Mouse (Mus musculus) right cerebral cortex, postnatal 10 days (tissue): Measurements from ENCODE around the gene Gstp1.
"Not testable (repeated sequence)": the region's sequence is repeated elsewhere in the genome, so short reads cannot be mapped to it uniquely, and the experiment has no call there.

Experiments
- DNase-seq, 2 experiments: peaks; one replicate each; pipeline ENCODE4 v3.0.0; 2021; ENCODE audit warnings: low spot score in 2 of 2

The Gstp1 gene

DNA sequence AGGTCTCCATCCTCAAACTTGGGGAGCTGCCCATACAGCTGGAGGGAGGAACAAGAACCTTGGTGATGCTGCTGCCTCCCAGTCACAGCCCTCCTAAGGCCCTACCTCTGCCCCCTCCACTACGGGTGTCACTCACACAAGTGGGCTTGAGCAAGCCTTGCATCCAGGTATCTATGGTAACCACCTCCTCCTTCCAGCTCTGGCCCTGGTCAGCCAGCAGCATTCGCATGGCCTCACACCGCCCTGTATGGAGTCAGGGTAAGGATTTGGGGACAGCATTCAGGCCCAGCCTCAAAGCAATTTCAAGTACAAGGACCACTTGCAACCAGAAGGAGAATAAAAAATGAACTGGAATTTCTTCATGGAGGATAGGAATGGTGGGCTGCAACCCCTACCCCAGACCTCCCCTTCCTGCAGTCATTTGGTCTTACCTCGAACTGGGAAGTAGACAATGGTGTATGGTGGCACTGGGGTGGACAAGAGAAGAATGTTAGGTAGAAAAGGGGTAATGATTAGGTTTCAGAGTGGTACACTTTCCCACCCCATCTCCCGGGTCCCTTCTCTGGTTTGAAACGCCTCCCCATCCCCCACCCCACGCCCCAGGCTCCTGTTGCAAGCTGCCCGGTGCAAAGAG is 514 bp downstream of the Gstp1 start:
- DNase-seq = not testable (repeated sequence)

DNA sequence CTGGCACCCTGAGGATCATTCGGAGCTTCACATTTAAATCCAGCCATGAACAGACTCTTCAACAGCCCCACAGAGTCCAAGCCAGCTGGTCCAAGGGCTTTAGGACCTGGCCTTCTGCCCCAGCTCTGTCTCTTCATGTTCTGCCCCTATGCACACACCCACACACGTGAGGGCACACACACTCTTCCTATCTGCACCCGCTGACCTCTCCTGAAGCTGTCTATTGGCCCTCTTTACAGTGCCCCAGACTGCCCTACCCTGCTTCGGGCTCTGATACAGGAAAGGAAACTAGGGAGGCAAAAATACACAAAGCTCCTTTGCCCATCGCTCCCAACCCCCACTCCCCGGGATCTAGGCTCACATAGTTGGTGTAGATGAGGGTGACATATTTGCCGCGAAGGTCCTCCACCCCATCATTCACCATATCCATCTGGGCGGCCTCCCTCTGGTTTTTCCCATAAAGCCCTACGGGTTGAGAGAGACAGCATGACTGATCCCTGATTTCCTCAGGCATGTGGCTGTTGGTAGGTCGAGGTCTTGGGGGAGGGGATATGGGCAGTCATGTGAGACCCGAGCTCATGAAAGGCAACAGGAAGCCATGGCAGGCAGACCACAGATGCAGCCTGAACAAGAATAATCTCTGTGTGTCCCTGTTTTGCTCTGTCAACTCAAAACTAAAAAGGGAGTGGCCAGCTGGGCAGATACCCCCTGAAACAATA is 1.3 kb downstream of the Gstp1 start:
- no peak for DNase-seq

DNA sequence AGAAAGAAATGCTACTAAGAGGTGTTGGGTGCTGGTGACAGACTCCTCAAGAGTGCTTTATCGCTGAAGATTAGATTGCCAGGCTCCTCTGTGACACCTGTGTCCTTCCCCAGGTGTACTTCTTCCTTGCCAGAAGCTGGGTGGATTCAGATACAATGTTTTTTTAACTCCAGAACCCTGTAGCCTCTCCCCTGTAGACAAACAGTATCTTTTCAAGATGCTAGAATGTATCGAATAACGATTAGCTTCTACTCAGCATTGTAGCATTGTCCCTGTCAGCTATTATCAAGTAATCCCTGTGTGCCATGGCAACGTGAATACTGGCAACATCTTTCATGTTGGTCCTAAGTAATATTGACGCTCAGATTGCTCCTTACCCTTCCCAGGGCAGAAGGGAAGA is 4.0 kb downstream of the Gstp1 start:
- no peak for DNase-seq

DNA sequence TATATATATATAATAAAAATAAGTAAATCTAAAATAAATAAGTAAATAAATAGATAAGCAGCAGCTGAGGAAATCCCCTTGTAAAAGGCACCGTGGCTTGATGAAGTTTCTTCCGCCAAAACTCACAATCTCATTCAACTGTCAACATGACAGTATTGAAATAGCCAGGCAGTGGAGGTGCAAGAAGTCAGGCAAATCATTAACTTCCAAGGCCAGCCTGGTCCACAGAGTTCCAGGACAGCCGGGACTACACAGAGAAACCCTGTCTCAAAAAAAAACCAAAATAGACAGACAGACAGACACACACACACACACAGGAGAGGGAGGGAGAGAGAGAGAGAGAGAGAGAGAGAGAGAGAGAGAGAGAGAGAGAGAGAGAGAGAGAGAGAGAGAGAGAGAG is 4.5 kb downstream of the Gstp1 start:
- DNase-seq = no peak

DNA sequence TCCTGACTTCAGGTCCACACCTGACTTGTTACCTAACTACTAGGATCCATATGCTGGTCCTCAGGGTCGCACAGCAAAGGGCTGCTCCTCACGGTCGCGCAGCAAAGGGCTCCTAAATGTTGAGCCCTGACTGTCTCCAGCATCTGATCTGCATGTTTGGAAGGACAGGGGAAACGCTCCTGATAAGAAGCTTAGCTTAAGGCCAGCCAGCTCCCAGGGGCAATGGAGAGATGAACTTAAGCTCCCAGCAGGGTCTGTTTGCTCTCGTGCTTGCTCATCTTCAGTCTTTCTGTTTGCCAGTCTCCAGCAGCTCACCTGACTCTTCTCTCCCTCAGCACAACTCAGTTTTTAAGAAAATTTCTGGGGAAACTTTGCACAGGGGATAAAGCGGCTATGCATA is 5.1 kb downstream of the Gstp1 start:
- DNase-seq = no peak

DNA sequence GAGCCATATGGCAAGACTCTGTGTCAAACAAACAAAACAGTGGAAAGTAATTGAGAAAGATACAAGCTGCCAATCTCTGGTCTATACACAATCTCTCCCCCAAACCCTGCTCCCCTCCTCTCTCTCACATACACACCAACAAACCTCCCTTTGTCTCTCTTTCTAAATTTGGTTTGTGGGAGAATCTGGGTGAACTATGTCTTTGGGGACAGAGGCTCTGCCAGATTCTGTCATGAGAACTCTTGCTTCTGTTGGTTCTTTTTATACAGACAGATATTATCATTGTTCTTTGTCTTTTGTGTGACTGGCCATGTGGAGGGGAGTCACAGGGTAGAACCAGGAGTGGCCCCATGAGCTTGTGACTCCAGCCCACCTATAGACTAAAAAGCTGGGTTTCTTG is 10.2 kb downstream of the Gstp1 start:
- no peak for DNase-seq

DNA sequence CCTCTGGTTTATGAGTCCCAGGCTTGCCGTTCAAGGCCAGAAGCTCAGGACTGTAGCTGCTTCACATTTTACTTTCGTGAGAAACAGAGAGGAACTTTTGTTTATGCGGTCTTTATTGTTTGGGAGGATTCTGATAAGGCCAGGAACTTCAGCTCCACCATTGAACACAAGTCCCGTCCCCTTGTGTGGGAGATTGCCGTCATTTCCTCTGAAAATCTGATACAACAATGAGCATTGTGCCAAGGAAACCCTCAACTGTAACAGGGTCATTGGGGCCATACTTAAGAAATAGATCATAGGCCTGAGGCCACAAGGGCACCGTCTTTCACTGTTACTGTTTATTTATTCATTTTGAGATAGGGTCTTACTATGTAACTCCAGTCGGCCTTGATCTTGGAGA is 14.6 kb downstream of the Gstp1 start:
- no peak for DNase-seq

DNA sequence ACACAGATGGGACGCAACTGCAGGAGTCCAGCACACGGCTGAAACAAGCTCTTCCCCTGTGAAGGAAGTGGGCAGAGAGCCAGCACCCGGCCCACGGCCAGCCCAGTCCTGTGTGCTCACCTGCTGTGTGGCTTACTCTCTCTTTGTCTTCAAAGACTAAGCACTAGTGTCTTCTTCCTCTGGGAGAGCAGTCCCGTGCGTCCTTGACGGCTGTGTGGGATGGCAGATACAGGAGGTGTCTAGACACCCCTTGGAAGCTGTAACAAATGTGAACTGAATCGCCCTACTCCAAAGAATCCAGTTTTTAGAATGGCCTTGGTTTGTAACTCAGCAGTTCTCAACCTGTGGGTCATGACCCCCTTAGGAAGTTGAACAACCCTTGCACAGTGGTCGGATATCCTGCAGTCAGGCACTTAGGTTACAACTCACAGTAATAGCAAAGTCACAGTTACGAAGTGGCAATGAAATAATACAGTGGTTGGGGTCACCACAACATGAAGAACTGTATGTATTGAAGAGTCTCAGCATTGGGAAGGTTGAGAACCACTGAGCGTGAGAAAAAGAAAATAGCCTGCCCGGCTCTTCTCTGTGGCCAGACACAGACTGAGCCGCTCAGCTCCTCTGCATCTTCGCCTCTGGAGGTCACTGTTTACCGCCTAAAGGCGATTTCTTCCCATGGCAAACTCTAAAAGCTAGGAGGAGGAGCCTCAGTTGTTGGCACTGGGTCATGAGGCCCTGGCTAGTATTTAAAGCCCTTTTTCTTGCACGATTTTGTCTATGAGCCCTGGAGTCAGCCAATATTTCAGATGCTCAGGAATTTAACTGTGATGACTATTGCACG is 18.8 kb downstream of the Gstp1 start:
- DNase-seq = peak; percentile 86

DNA sequence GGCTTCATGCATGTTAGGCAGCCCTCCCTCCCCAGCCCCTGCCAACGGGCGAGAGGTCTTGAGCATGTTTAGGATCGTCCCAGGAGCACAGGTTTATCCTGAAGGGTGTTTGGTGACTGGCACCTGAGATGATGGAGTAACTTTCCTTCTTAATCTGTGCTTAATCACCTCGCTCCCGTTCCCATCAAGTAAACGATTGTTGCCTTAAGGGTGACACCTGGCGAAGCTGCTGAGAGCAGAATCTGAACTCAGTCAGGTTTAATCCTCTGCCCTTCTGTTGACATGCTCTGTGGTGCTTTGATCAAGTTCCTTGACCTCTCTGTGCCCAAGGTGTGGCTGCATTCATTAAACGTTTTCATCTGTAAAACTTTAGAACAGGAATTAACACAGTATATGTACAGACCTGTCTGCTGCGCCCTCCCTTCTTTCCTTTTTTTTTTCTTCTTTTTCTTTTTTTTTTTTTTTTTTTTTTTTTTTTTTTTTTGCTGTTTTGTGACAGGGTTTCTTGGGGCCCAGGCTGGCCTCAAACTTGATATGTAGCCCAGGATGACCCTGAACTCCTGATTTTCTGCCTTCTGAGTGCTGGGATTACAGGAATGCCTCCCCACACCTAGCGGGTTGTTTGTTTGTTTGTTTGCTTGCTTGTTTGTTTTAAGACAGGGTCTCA is 19.7 kb downstream of the Gstp1 start:
- no peak for DNase-seq

DNA sequence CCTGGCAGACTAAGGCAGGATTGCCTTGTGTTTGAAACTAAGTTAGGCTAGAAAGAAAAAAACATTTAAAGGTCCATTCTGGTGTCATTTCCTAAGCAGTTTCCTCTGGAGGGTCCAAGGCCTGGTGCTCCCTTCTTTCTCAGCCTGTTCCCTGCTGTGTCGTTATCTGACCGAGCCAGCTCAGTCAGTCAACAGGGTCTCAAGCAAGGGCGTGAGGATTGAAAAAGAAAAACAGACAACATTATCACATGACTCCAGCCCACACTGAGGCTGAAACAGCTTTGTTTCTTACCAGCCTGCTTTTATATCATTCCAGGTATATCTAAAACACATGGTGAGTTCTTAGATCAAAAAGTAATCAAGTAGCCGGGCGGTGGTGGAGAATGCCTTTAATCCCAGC is 22.1 kb downstream of the Gstp1 start:
- no peak for DNase-seq

DNA sequence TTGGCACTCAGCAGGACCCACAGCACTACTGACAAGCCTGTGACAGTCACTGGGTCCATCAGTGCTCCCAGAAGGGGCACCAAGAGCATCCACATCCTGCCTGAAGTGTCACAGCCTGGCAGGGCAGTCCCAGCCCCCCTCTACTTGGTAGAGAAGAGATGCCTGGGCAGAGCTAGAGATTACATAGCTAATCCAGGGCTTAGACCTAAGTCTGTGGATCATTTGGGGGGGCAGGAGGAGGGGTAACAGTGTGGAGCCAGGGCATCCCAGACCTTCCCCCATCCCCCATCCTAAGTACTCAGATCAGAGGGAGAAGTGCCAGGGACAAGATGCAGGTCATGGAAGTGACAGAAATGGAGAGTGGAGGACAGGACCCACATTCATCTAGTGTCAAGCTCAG is 23.0 kb downstream of the Gstp1 start:
- DNase-seq = no peak

DNA sequence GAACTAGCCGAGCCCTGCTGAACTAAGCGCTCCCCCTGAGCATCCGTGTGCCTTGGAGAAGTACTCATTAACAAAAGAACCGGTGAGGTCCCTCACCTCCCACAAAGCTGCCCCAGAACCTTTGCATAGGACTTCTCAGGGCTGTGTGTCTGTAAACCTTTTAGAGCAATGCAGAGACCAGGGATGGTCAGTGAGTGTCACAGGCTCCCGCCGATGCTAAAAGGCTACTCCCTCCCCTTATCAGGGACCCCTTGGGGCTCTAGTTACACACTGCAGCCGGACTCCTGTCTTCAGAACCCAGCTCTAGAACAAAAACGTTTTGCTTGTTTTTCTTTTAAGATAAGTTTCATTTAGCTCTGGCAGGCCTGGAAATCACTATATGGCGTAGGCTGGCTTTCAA is 24.7 kb downstream of the Gstp1 start:
- DNase-seq = no peak

DNA sequence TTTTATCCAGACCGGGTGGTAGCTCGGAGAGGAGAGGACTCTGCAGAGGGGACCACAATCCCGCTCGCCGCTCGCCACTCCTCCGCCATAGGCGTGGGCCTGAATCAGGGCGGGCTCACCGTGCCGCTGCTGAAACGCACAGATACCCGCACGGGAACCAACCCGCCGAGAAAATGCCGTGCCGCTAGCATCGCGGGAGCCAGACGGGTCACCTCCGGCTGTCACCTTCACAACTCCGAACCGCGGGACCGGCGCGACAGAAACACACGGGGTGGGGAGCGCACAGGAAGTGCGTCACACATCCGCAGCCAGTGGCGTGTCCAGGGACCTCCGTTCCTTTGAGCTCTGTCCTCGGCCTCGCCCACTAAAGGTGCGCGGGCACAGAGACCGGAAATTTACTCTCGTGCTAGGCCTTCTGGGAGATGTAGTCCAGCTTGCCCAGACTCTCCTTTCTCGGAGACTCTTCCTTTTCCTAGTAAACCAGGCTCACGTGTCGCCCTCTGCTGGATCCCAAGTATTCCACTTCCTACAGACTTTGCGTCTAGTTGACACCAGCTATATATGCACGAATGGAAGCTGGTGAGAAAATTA is 25.3 kb downstream of the Gstp1 start, which contains the start of gene Ndufv1:
Gene Ndufv1, minus strand, starts transcription at position 375 of the 591 bp plus-strand sequence.
- peak; percentile 98 to 99 for DNase-seq

DNA sequence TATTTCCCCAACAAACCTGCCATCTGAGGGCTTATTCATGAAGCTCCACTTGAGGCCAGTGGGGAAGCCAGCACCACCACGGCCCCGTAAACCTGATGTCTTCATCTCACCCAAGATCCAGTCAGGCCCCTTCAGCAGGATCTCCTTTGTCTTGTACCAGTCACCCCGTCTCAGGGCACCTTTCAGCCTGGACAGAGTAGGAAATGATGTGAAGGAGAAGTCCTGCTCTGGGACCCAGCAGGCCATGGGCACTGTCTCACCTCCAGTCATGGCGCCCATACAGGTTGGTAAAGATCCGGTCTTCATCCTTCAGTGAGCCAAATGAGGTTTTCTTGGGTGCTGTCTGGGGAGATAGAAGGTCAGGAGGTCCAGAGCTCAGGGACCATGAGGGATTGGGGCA is 26.7 kb downstream of the Gstp1 start:
- DNase-seq = no peak

DNA sequence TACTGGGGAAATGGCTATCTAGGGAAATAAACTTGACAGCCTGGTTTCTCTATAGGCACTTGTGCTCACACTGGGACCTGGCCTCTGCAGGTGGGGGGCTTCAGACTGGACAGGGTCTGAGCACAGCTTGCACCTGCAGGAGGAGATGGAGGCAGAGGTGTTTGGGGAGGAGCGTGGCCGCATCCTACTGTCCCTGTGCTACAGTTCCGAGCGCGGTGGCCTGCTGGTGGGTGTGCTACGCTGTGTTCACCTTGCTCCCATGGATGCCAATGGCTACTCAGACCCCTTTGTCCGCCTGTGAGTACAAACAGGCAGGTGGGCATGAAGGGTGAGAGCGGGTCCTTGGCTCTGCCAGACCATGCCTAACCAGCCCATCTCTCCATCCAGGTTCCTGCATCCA is 31.8 kb downstream of the Gstp1 start:
- no peak for DNase-seq

DNA sequence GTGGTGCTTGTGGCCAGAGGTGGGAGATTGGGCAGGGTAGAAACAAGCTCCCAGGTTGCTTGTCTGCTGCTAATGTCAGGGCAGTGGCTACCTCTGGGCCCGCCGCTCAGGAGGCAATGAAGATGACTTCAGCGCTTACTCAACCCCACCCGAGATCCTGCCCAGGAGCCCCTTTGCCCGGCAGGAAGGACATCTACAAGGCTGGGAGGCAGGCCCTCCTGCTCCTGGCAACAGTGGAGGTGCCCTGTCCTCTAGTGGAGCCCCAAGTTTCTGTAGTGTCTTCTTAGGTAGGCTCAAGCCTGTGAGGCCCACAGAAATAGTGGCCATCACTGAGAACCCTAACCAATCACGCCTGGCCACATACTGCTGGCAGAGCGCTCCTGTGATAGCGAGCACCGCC is 32.7 kb downstream of the Gstp1 start:
- no peak for DNase-seq

DNA sequence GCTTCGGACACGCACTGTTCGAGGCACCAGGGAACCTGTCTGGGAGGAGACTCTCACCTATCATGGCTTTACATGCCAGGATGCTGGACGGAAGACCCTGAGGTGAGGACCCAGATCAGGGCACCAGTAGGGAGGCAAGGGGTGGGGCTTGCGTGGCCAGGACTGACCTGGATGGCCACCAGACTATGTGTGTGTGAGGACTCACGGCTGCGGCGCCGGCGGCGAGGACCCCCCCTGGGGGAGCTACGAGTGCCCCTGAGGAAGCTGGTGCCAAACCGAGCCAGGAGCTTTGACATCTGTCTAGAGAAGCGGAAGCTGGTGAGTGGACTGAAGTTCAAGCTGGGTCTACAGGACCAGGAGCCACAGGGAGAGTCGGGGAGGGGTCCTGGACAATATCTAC is 33.5 kb downstream of the Gstp1 start:
- no peak for DNase-seq

DNA sequence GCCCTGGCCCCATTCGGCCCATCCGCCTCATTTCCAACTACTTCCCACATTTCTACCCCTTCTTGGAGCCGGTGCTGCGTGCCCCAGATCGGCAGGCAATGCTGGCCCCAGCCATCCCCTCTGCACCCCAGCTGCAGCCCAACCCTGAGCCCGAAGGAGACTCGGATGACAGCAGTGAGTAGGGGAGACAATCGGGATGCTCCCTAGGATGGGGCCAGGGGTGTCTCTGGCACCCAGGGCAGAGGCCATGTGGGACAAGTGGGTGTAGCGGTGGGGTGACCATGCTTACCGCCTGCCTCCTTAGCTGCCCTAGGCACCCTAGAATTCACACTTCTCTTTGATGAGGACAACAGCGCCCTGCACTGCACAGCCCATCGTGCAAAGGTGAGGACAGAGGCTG is 34.1 kb downstream of the Gstp1 start:
- no peak for DNase-seq

DNA sequence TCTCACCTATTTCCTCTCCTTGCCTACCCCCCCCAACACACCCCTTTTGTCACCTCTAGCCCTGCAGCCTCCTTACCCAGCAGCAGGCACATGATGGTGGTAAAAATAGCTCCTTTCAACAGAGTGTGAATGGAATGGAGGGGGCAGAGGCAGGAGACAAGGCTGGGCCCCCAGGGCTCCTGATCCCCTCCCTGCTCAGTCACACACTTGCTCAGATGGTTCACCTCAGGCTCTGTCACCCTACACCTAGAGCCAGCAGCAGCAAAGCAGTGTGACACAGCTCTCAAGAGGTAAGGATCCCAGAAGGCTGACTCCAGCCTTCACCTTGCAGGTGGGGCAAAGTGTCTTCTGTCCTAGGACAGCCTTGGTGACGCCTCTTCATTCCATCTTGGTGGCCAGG is 34.7 kb downstream of the Gstp1 start, which contains the start of gene Doc2g:
Gene Doc2g, plus strand, starts transcription at position 202 of the 400 bp plus-strand sequence.
- DNase-seq = no peak

DNA sequence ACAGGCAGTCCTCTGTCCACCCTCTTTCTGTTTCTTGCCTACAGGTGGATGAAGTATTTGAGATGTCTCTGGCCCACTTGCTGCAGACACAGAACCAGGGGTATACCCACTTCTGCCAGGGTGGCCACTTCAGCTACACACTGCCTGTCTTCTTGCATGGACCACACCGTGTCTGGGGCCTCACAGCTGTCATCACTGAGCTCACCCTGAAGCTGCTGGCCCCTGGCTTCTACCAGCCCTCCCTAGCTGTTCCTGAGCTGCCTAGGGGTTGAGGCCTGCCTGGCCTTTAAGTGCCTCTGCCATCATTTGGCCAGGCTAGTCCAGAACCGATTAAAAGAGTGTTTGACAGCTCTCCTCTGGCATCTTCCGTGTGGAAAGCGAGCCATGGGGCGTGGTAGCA is 36.0 kb downstream of the Gstp1 start:
- DNase-seq = no peak

DNA sequence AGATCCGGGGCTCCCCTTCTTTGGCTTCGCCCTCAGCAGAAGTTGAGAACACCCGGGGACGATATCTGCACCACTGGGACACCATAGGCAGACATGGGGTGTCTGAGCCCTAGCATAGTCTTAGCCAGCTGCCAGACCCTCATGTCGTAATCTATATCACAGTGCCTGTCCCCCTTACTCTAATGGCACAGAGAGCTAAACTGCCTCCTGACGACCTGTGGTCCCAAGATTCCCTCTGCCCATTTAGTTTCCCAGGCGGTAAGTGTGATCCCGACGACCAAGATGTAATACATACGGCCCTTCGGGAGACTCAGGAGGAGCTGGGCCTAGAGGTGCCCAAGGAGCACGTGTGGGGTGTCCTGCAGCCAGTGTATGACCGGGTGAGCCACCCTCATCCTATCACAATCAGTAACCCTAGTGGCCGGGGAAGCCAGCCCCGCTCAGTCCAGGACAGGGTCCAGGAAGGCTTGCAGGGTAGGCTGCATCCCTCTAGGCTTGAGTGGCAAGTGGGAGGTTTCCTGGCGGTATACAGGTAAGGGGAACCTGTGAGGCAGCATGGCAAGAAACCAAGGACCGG is 36.7 kb downstream of the Gstp1 start:
- no peak for DNase-seq
